Mouse (Mus musculus) frontal cortex, postnatal 25 days (tissue): ENCODE measurements at regions not wholly inside any gene's neighbourhood (a gene's known extent, or its start where the extent isn't known, plus 50 kb on each side); places are given as distances from the start of the nearest gene placed in this dataset.

ENCODE experiments used
- DNase-seq, 2 experiments: peaks; one replicate each; pipeline ENCODE4 v3.0.0; 2022; ENCODE audit warnings: low spot score in 2 of 2

GRCm38 (mm10) chr1:47094498-47094897 is 201.8 kb upstream of the Slc39a10 start:
- no peak for DNase-seq

DNA sequence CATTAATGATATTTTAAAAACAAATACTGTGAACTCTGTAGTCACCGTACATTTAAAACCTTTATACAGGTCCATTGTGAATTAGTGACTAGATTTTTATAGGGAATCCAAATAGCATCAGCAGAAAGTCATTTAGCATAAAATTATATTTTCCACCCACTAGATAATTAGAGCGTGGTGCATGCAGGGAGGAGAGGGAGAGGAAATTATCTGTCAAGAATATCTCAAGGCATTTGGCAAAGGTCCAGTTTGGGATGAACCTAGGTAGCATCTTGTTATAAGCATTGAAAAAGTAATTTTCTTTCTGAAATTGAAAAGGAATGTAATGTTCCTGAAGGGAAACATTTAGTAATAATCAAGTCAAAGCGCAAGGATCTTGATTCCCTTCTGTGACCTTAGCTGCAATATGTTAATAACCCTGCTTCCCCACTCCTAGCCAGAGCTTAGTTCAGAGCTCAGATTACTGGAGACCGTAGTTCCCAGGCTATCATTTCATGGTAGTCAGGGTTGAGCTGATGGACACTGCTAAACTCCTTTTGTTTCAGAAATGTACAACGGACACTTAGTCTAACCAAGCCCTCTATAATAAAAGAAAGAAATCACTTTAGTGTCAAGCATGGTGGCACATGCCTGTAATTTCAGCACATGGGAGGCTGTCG is 200.8 kb upstream of the Slc39a10 start:
- no peak for DNase-seq

DNA sequence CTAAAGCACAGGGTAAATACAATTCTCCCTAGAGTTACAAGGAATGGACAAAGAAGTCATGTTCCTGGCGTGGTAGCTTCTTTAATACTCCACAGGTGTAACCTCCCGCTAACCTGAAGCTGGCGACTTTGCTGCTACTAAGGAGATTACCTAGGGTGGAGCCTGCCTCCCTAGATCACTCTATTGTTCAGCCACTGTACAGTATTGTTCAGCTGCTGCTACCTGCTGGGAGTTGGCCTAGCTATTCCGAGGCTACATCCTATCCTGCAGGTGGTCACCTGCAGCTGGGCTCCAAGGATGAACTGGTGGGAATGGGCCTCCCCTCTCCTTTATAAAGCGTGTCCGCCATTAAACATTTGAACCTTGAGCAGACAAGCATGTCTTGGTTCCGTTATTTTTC is 183.8 kb upstream of the Slc39a10 start:
- no peak for DNase-seq

GRCm38 (mm10) chr1:47058149-47058548 is 165.5 kb upstream of the Slc39a10 start:
- no peak for DNase-seq

- no peak for DNase-seq
Observed at GRCm38 (mm10) chr1:47057344-47057743, 164.7 kb upstream of the Slc39a10 start.

- no peak for DNase-seq
Observed at GRCm38 (mm10) chr1:47051109-47051508, 158.5 kb upstream of the Slc39a10 start.

GRCm38 (mm10) chr1:47050492-47050891 is 157.8 kb upstream of the Slc39a10 start:
- no peak for DNase-seq

- DNase-seq = no peak
Observed at GRCm38 (mm10) chr1:47037576-47037975, 144.9 kb upstream of the Slc39a10 start.

DNA sequence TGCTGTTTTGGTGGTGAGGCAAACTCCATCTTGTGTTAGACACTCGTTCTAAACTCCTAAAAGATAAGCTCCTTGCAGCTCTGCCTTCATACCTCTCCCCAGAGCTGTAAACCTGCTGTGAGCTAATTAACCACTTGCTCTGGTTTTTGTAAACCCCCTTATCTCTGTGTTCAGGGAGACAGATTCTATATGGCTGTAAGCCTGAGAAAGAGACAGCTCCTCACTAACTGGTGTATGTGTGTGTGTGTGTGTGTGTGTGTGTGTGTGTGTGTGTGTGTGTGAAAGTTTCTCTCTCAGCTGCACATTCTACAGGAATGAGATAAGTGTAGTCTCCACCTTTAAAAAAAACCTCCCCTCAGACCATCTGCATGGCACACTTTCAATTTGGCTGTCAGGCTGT is 126.7 kb upstream of the Slc39a10 start:
- no peak for DNase-seq

GRCm38 (mm10) chr1:47014526-47014925 is 121.9 kb upstream of the Slc39a10 start:
- no peak for DNase-seq

GRCm38 (mm10) chr1:47003746-47004145 is 111.1 kb upstream of the Slc39a10 start:
- DNase-seq = no peak

DNA sequence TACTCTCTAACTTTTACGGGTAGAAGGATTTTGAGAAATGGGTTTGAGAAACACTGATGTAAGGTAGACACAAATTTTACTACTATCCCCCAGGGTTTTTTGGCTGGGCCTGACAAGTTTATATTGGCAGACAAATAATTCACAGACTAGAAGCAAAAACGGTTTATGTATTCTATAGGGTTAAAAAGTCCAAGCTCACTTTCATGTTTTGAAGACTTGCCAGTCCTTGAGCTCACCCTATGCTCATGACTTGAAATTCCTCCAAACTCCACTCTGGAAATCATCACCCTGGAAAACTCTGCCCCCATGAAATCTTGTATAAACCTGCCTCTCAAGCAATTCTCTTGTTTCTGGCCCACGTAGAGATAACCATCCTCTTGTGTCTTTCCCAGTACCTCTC is 106.7 kb upstream of the Slc39a10 start:
- no peak for DNase-seq

DNA sequence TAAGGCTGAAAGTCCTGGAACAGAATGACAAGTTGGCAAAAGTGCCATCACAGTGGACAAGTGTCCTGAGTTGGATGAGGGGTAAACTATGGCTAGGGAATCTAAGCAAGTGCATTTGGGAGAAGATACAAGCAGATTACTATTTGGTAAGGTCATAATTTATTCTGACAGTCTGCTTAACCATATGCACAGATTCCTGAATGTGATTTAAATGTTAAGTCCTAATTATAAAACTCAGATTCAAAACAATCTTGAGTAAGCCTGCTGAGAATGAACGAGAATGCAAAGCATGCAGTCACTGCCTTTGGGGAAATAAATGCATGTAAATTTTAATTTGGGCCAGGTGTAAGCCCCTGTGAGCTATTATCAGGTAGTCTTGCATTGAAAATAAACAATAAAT is 93.3 kb upstream of the Slc39a10 start:
- DNase-seq = no peak

- no peak for DNase-seq
Observed at GRCm38 (mm10) chr1:46983093-46983492, 90.4 kb upstream of the Slc39a10 start.

GRCm38 (mm10) chr1:46970470-46970869 is 77.8 kb upstream of the Slc39a10 start:
- peak in 1 of 2 experiments; percentile 32 for DNase-seq

DNA sequence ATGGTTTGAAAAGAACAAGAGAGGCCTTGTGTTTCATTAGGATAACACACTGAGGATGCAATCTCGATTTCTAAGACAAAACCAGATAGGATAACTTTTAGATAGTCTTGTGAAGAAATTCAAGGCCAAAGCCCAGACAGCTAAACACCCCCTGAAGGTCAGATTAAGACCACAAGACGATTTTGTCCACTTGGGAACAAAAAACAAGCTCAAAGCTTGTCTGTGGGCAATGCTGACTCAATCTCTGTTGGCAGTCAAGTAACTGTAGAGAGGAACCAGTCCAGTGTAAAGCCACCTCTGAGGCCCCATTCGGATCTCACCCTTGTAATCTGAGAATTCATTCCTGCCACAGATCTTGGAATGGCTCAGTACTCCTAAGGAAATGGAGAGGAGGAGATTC is 75.7 kb upstream of the Slc39a10 start:
- no peak for DNase-seq

DNA sequence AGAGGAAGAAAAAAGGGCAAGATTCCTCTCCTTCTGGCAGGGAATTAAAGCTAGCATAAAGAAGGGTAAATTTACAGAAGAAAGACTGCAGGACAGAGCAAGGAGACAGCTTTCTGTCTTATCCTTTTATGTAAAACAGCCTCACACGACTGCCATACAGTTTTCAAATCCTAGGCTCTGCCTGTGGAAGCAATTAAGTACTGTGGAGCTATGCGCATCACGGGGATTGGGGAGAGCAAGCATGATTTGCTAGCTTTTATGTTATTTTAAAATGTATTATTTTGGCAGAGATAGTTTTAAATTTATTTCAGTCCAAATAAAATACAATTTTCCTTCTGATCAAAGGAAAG is 74.2 kb upstream of the Slc39a10 start:
- DNase-seq = no peak

- no peak for DNase-seq
Observed at GRCm38 (mm10) chr1:46965996-46966916, 73.6 kb upstream of the Slc39a10 start.

GRCm38 (mm10) chr1:46963973-46964727 is 71.5 kb upstream of the Slc39a10 start:
- no peak for DNase-seq
